Mouse (Mus musculus): ENCODE data around the gene Ensa. TPM values are rescaled to one million over a fixed set of nuclear protein-coding genes. Genes with fewer than 3 reads are reported as not detected.
"Not testable (repeated sequence)": the region's sequence is repeated elsewhere in the genome, so short reads cannot be mapped to it uniquely, and the experiment has no call there.

The Ensa gene
- polyA plus RNA-seq, 1 experiment from 2014 or later = 69.9 TPM

DNA sequence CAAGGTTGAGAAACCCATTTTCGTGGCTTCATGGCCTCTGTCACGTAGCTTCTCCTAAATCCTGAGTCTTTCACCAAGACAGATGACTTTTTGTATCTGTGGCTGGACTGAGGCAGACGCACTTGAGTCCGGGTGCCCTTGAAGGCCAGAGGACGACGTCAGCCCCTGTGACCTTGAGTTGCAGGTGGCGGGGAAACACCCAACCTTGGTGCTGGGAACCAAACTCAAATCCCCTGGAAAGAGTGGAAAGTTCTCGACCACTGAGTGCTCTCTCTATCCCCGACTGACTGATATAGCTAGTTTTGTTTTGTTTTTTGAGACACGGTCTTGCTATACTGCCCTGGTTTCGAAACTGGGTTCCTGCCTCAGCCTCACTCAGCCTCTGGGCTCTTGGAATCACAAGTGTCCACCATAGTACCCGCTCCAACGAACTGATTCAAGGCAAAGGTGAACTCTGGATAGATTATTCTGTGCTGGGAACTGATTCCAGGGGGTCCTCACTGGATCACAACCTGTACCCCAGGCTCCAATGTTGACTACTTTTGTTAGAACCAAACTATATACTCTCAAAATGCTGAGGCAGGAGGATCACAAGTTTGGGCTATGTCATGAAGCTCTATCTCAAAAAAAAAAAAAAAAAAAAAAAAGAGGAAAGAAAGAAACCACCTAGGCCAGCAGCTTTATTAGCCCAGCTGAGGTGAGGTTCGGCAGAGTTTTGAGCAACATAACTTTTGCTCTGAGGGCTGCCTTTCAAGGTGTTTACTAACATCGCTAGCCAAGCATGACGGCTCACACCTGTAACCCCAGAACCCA is 26.8 kb downstream of the Ensa start:
- Histone ChIP-seq H3K9me3 (ENCODE audit: control insufficient read depth, low read length) (no peaks in the 10 kb centered on the region), H3K9ac (ENCODE audit: low read depth, low read length) (no peak overlapping the region), H3K4me1 (ENCODE audit: control insufficient read depth, insufficient read depth, low read length) (peaks cover 16% of the 10 kb centered on the region), H3K36me3 (ENCODE audit: control insufficient read depth, insufficient read depth, low read length) (no peaks in the 10 kb centered on the region), H3K27me3 (replicated peaks; ENCODE audit: control insufficient read depth, insufficient read depth, low read length) (no peaks in the 10 kb centered on the region), H3K4me3 (ENCODE audit: low read length) (no peak overlapping the region), H3K27ac (ENCODE audit: low read length) (peak overlapping the region; percentile 71), H3K4me2 (ENCODE audit: low read depth, low read length) (no peak overlapping the region)
- WGBS = 85% methylated on average over 16 of the region's 16 CpGs
- ATAC-seq = no peak

DNA sequence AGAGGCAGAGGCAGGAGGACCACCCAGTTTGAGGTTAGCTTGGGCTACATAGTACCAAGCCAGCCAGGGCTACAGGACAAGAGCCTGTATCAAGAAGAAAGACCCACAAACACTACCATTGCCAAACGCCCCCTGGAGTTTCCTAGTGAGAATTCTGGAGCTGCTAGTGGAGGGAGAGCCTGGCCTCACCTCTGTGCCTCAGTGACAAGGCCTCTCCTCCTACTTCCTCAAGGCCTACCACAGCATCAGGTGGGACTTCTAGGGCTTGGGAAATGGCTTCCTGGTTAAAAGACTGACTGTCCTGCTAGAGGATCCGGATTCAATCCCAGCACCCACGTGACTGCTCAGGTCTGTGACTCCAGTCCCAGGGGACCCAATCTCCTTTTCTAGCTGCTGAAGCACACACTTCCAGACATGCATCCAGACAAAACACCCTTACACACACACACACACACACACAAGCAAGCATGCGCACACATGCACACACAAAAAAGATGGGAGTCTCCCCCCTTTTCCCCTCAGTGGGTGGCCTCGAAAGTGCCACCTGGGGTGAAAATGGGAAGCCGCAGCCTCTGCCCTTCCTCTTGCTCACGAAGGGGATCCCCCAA is 27.5 kb downstream of the Ensa start:
- Histone ChIP-seq H3K4me1 (ENCODE audit: control insufficient read depth, insufficient read depth, low read length) (peaks cover 16% of the 10 kb centered on the region), H3K27me3 (replicated peaks; ENCODE audit: control insufficient read depth, insufficient read depth, low read length) (no peaks in the 10 kb centered on the region), H3K4me2 (ENCODE audit: low read depth, low read length) (no peak overlapping the region), H3K9me3 (ENCODE audit: control insufficient read depth, low read length) (no peaks in the 10 kb centered on the region), H3K27ac (ENCODE audit: low read length) (no peak overlapping the region), H3K4me3 (ENCODE audit: low read length) (no peak overlapping the region), H3K36me3 (ENCODE audit: control insufficient read depth, insufficient read depth, low read length) (no peaks in the 10 kb centered on the region), H3K9ac (ENCODE audit: low read depth, low read length) (no peak overlapping the region)
- 64% methylated on average over 7 of the region's 7 CpGs for WGBS
- no peak for ATAC-seq

DNA sequence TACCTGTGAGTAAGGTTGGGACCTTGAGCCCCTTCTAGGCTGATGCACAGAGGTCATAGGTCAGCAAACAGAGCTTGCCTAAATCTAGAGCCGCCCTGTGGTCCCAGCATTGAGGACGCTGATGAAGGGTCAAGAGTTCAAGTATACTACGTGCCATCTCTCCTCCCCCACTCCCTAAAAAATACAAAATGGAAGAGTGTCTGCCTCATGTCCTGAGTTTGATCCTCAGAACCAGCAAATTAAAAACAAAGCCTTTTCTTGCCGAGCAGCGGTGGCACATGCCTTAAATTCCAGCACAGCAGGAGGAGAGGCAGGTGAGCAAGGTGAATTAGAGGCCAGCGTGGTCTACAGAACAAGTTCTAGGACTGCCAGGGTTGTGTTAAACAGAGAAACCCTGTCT is 28.1 kb downstream of the Ensa start:
- Histone ChIP-seq H3K9me3 (ENCODE audit: control insufficient read depth, low read length) (no peaks in the 10 kb centered on the region), H3K4me2 (ENCODE audit: low read depth, low read length) (no peak overlapping the region), H3K27me3 (replicated peaks; ENCODE audit: control insufficient read depth, insufficient read depth, low read length) (no peaks in the 10 kb centered on the region), H3K4me1 (ENCODE audit: control insufficient read depth, insufficient read depth, low read length) (peaks cover 16% of the 10 kb centered on the region), H3K4me3 (ENCODE audit: low read length) (no peak overlapping the region), H3K36me3 (ENCODE audit: control insufficient read depth, insufficient read depth, low read length) (no peaks in the 10 kb centered on the region), H3K9ac (ENCODE audit: low read depth, low read length) (no peak overlapping the region), H3K27ac (ENCODE audit: low read length) (no peak overlapping the region; the same call in 1 of the 2 replicates)
- no peak for ATAC-seq
- 33% methylated on average over 6 of the region's 6 CpGs for WGBS

DNA sequence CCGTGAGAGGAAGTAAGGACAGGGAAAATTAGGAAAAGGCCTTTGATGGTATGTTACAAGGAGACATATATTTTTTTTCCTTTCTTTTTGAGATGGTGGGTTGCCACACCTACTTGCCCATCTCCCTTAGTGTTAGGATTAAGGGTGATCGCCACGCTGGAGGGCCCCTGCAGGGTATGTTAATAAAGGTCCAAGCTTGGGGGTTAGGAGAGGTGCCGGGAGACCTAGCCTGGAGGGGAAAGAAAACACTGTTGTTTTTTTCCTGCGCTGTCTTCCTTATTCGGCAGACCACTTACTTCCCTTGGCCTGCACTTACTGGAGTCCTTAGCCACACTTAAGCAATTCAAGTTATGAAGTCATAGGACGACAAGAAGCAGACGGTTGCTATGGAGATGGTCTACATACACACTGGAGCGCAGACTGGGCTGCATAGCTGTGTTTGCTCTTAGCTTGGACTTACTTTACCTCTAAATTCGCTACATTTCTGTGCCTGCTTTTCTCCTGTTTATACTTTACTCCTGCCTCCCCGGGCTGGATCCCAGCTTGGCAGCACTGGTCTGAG is 28.8 kb downstream of the Ensa start:
- WGBS = 13% methylated on average over 11 of the region's 11 CpGs
- Histone ChIP-seq H3K9me3 (ENCODE audit: control insufficient read depth, low read length) (no peaks in the 10 kb centered on the region), H3K4me1 (ENCODE audit: control insufficient read depth, insufficient read depth, low read length) (peaks cover 16% of the 10 kb centered on the region), H3K4me3 (ENCODE audit: low read length) (no peak overlapping the region), H3K36me3 (ENCODE audit: control insufficient read depth, insufficient read depth, low read length) (no peaks in the 10 kb centered on the region), H3K9ac (ENCODE audit: low read depth, low read length) (peak overlapping the region; percentile 27; the same call in 1 of the 2 replicates), H3K4me2 (ENCODE audit: low read depth, low read length) (no peak overlapping the region), H3K27ac (ENCODE audit: low read length) (peak overlapping the region; percentile 58), H3K27me3 (replicated peaks; ENCODE audit: control insufficient read depth, insufficient read depth, low read length) (no peaks in the 10 kb centered on the region)
- peak; percentile 25; the same call in 1 of the 2 replicates for ATAC-seq

DNA sequence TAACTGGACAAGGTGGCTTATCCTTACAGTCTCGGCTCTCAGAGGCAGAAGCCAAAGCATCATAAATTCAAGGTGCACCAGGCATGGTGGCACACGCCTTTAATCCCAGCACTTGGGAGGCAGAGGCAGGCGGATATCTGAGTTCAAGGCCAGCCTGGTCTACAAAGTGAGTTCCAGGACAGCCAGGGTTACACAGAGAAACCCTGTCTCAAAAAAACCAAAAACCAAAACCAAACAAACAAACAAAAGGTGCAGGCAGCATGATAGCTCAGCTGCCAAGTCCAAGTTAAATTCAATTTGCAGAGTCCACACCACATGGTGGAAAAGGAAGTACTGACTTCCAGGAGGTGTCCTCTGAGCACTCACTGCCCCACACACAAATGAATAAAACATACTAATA is 29.6 kb downstream of the Ensa start:
- not testable (repeated sequence) for H3K27ac ChIP-seq (ENCODE audit: low read length); H3K27me3 ChIP-seq (replicated peaks; ENCODE audit: control insufficient read depth, insufficient read depth, low read length); H3K4me2 ChIP-seq (ENCODE audit: low read depth, low read length); H3K4me3 ChIP-seq (ENCODE audit: low read length); H3K9ac ChIP-seq (ENCODE audit: low read depth, low read length); H3K36me3 ChIP-seq (ENCODE audit: control insufficient read depth, insufficient read depth, low read length); ATAC-seq; H3K9me3 ChIP-seq (ENCODE audit: control insufficient read depth, low read length)
- peaks cover 16% of the 10 kb centered on the region for H3K4me1 ChIP-seq (ENCODE audit: control insufficient read depth, insufficient read depth, low read length)
- 91% methylated on average over 3 of the region's 3 CpGs for WGBS

DNA sequence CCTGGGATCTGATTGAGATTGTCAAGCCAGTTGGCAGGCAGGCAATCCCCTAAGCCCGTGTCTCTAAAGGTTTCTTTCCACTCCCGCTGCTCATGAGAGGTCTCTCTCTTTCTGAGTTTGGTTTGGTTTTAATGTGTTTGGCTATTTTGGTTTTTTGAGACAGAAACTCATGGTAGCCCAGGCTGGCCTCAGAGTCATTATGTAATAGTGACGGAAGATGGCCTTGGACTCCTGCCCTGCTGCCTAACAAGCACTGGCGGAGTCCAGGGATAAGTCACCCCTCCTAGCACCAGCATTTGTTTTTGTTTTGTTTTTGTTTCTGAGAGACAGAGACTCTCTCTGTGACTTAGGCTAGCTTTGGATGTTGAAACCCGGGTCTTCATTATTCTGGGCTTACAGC is 30.6 kb downstream of the Ensa start:
- Histone ChIP-seq H3K27ac (ENCODE audit: low read length) (no peak overlapping the region), H3K4me3 (ENCODE audit: low read length) (no peak overlapping the region), H3K9ac (ENCODE audit: low read depth, low read length) (no peak overlapping the region), H3K36me3 (ENCODE audit: control insufficient read depth, insufficient read depth, low read length) (peaks cover under 1% of the 10 kb centered on the region), H3K27me3 (replicated peaks; ENCODE audit: control insufficient read depth, insufficient read depth, low read length) (no peaks in the 10 kb centered on the region), H3K4me1 (ENCODE audit: control insufficient read depth, insufficient read depth, low read length) (peaks cover 16% of the 10 kb centered on the region), H3K9me3 (ENCODE audit: control insufficient read depth, low read length) (no peaks in the 10 kb centered on the region), H3K4me2 (ENCODE audit: low read depth, low read length) (no peak overlapping the region)
- WGBS = 87% methylated on average over 5 of the region's 5 CpGs
- no peak for ATAC-seq

DNA sequence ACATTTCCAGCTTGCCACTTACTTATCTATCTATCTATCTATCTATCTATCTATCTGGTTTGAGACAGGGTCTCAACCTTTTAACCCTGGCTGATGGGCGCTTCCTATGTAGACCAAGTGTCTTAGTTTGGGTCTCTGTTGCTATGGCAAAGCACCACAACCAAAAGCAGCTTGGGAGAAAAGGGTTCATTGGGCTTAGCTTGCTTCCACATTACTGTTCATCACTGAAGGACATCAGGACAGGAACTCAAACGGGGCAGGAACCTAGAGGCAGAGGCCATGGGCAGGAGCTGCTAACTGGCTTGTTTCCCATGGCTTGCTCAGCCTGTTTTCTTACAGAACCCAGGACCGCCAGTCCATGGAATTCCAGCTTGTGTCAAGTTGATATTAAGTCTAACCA is 32.3 kb downstream of the Ensa start:
- no peak overlapping the region for H3K9ac ChIP-seq (ENCODE audit: low read depth, low read length)
- no peak overlapping the region for H3K27ac ChIP-seq (ENCODE audit: low read length)
- H3K27me3 ChIP-seq (replicated peaks; ENCODE audit: control insufficient read depth, insufficient read depth, low read length) = no peaks in the 10 kb centered on the region
- H3K9me3 ChIP-seq (ENCODE audit: control insufficient read depth, low read length) = no peaks in the 10 kb centered on the region
- no peak for ATAC-seq
- H3K4me1 ChIP-seq (ENCODE audit: control insufficient read depth, insufficient read depth, low read length) = peaks cover 22% of the 10 kb centered on the region
- peaks cover 2% of the 10 kb centered on the region for H3K36me3 ChIP-seq (ENCODE audit: control insufficient read depth, insufficient read depth, low read length)
- H3K4me3 ChIP-seq (ENCODE audit: low read length) = no peak overlapping the region
- 88% methylated on average over 3 of the region's 3 CpGs for WGBS
- no peak overlapping the region for H3K4me2 ChIP-seq (ENCODE audit: low read depth, low read length)

DNA sequence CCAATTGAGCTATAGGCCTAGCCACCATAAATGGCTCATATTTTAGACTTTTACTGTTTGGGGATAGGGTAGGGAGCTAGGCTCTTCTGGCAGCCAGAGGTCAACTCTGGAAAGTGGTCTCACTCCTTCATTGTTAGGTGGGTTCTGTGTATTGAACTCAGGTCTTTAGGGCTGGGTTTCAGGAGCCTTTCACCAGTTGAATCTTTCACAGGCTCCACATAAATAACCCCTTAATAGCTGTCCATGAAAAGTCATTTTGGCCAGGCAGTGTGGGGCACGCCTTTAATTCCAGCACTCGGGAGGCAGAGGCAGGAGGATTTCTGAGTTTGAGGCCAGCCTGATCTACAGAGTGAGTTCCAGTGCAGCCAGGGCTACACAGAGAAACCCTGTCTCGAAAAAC is 32.9 kb downstream of the Ensa start:
- ATAC-seq = no peak
- WGBS = 82% methylated on average over 3 of the region's 3 CpGs
- Histone ChIP-seq H3K4me3 (ENCODE audit: low read length) (peak overlapping the region; percentile 89; the same call in 1 of the 2 replicates), H3K36me3 (ENCODE audit: control insufficient read depth, insufficient read depth, low read length) (peaks cover 2% of the 10 kb centered on the region), H3K27me3 (replicated peaks; ENCODE audit: control insufficient read depth, insufficient read depth, low read length) (no peaks in the 10 kb centered on the region), H3K9me3 (ENCODE audit: control insufficient read depth, low read length) (no peaks in the 10 kb centered on the region), H3K4me1 (ENCODE audit: control insufficient read depth, insufficient read depth, low read length) (peaks cover 28% of the 10 kb centered on the region), H3K4me2 (ENCODE audit: low read depth, low read length) (peak overlapping the region; percentile 57; the same call in 1 of the 2 replicates), H3K27ac (ENCODE audit: low read length) (0 out of 2 replicates have a peak overlapping the region, but pooled peaks have one; percentile 93), H3K9ac (ENCODE audit: low read depth, low read length) (peak overlapping the region; percentile 100; the same call in 1 of the 2 replicates)

DNA sequence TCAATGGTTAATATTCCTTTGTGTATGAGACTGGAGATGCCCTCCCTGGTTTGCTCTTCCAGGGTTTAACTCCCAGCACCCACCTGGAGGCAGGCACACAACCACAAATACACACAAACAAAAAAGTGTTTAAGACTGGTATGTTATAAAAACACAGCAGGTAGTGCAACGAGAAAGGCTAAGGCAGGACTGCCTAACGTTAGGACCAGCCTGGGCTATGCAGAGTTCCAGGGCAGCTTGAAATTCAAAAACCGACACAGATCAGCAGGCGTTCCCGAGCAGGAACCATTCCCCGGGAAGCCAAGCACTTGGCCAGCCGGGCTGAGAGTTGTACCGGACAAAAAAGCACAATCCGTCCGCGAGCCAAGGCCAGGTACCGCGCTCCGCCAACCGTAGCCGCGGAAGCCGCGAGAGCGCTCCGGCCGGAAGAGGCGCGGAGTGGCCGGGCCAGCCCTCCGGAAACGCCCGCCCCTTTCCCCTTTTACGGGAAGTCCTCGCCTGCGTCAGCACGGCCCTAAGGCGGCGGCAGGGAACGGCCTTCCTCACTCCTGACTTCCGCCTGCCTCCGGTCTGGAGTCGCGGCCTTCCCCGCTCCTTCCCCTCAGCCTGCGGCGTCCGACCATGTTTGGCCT is 33.6 kb downstream of the Ensa start, which contains the start of gene Mcl1:
TSS of gene Mcl1 (plus strand) at position 553 of the 632 bp plus-strand sequence.
- WGBS = under 1% methylated on average over 43 of the region's 43 CpGs
- H3K36me3 ChIP-seq (ENCODE audit: control insufficient read depth, insufficient read depth, low read length) = peaks cover 2% of the 10 kb centered on the region
- H3K27me3 ChIP-seq (replicated peaks; ENCODE audit: control insufficient read depth, insufficient read depth, low read length) = no peaks in the 10 kb centered on the region
- H3K9me3 ChIP-seq (ENCODE audit: control insufficient read depth, low read length) = no peaks in the 10 kb centered on the region
- H3K4me1 ChIP-seq (ENCODE audit: control insufficient read depth, insufficient read depth, low read length) = peaks cover 26% of the 10 kb centered on the region
- peak within 1 kb of the TSS; percentile 89 for H3K4me3 ChIP-seq (ENCODE audit: low read length)
- peak within 1 kb of the TSS; percentile 65 for H3K4me2 ChIP-seq (ENCODE audit: low read depth, low read length)
- peak within 1 kb of the TSS; percentile 100 for H3K9ac ChIP-seq (ENCODE audit: low read depth, low read length)
- H3K27ac ChIP-seq (ENCODE audit: low read length) = peak within 1 kb of the TSS; percentile 98
- peak; percentile 97 for ATAC-seq

Measured in intestine, embryonic 16.5 days (tissue).